In genomic region chr9:90035794-90036193, GRCm38 (mm10) we compare ENCODE assay signal across 28 mouse cellular contexts. TPM values are rescaled to one million over a fixed set of nuclear protein-coding genes. Genes with fewer than 3 reads are reported as not detected.
DNase-seq lines count a peak whose midpoint lies in the region; ATAC-seq and TF ChIP-seq lines count a peak whose summit lies in the region.
"Had no signal": no experiment of that assay in that cellular context is flagged by ENCODE, and none has a peak within 500 bp of the region (broad histone marks: within the 10 kb centered on the region; RNA-seq: fewer than 3 reads in every experiment).

No protein-coding gene starts in this region.

- H3K27ac ChIP-seq in lung, embryonic 16.5 days (ENCODE audit: low read length) = peak overlapping the region; percentile 92
- no peak overlapping the region for H3K27ac ChIP-seq in heart, embryonic 10.5 days
- H3K27ac ChIP-seq in gastrocnemius, adult 2 months = no peak overlapping the region
- H3K27ac ChIP-seq: forebrain, embryonic 15.5 days; heart, embryonic 15.5 days; hindbrain, embryonic 14.5 days; limb, embryonic 15.5 days; liver, embryonic 14.5 days; midbrain, embryonic 13.5 days had no signal

- peaks cover 3% of the 10 kb centered on the region for H3K4me1 ChIP-seq in lung, embryonic 16.5 days (replicated peaks; ENCODE audit: control insufficient read depth, insufficient read depth, low read length)
- no peaks in the 10 kb centered on the region for H3K4me1 ChIP-seq in heart, embryonic 10.5 days
- H3K4me1 ChIP-seq: forebrain, embryonic 15.5 days; heart, embryonic 15.5 days; limb, embryonic 15.5 days; megakaryocyte, embryonic 14.5 days; midbrain, embryonic 13.5 days had no signal

- WGBS in lung, embryonic 16.5 days = 61% methylated on average over 3 of the region's 3 CpGs
- WGBS in heart, embryonic 10.5 days = 82% methylated on average over 3 of the region's 3 CpGs

- peak; percentile 52 for ATAC-seq in granulocyte monocyte progenitor cell, adult 5-6 weeks (replicated peaks; ENCODE audit: poor library complexity, severe bottlenecking)
- ATAC-seq in lung, embryonic 16.5 days (ENCODE audit: low read depth) = peak; percentile 91
- ATAC-seq: forebrain, embryonic 15.5 days; inflammation-experienced regulatory T-cells, adult 6 months; midbrain, embryonic 13.5 days had no signal

- H3K27me3 ChIP-seq in lung, embryonic 16.5 days (ENCODE audit: control insufficient read depth, insufficient read depth, low read depth, low read length) = no peaks in the 10 kb centered on the region
- no peaks in the 10 kb centered on the region for H3K27me3 ChIP-seq in heart, embryonic 10.5 days (ENCODE audit: insufficient read depth, poor library complexity, severe bottlenecking)
- H3K27me3 ChIP-seq: forebrain, embryonic 15.5 days; heart, embryonic 15.5 days; limb, embryonic 15.5 days; midbrain, embryonic 13.5 days had no signal

- TF ChIP-seq CTCF in gastrocnemius, adult 2 months (IDR thresholded peaks at IDR 0.05) = no peak

- intact Hi-C loops in gastrocnemius, adult 2 months (cut with DNase I) = no loop called here
- intact Hi-C loops in left cerebral cortex, postnatal 4 days (cut with DNase I) = no loop called here

- H3K36me3 ChIP-seq in lung, embryonic 16.5 days (ENCODE audit: control insufficient read depth, insufficient read depth, low read length) = no peaks in the 10 kb centered on the region
- H3K36me3 ChIP-seq in heart, embryonic 10.5 days = no peaks in the 10 kb centered on the region
- H3K36me3 ChIP-seq: forebrain, embryonic 15.5 days; heart, embryonic 15.5 days; limb, embryonic 15.5 days; midbrain, embryonic 13.5 days had no signal

- no peak overlapping the region for H3K4me3 ChIP-seq in lung, embryonic 16.5 days (ENCODE audit: low read length)
- H3K4me3 ChIP-seq in heart, embryonic 10.5 days = no peak overlapping the region
- H3K4me3 ChIP-seq in gastrocnemius, adult 2 months = no peak overlapping the region
- H3K4me3 ChIP-seq: forebrain, embryonic 15.5 days; heart, embryonic 15.5 days; limb, embryonic 15.5 days; megakaryocyte, embryonic 14.5 days; midbrain, embryonic 13.5 days had no signal

- peak overlapping the region; percentile 1; the same call in 1 of the 2 replicates for H3K4me2 ChIP-seq in lung, embryonic 16.5 days (ENCODE audit: low read depth, low read length)
- H3K4me2 ChIP-seq: forebrain, embryonic 15.5 days; heart, embryonic 15.5 days; hindbrain, embryonic 14.5 days; limb, embryonic 15.5 days; midbrain, embryonic 13.5 days had no signal

- no peaks in the 10 kb centered on the region for H3K9me3 ChIP-seq in lung, embryonic 16.5 days (ENCODE audit: control insufficient read depth, low read length)
- H3K9me3 ChIP-seq in heart, embryonic 10.5 days = no peaks in the 10 kb centered on the region
- H3K9me3 ChIP-seq: forebrain, embryonic 15.5 days; heart, embryonic 15.5 days; limb, embryonic 15.5 days; midbrain, embryonic 13.5 days had no signal

- H3K9ac ChIP-seq in lung, embryonic 16.5 days (ENCODE audit: low read length) = no peak overlapping the region
- H3K9ac ChIP-seq: forebrain, embryonic 15.5 days; heart, embryonic 15.5 days; hindbrain, embryonic 14.5 days; limb, embryonic 15.5 days; liver, embryonic 14.5 days; midbrain, embryonic 13.5 days had no signal

- peak; percentile 18 for DNase-seq in 3T3-L1 (ENCODE audit: low read depth, low spot score)
- peak; percentile 52 to 69 for DNase-seq in lung, postnatal 4 days
- no peak for DNase-seq in right cerebral cortex, postnatal 25 days
- no peak for DNase-seq in heart, embryonic 10.5 days (ENCODE audit: low spot score)
- no peak for DNase-seq in gastrocnemius, adult 2 months
- no peak for DNase-seq in left cerebral cortex, postnatal 4 days
- DNase-seq: adrenal gland, adult 2 months; cerebellum, adult 11 months; cerebellum, adult 9-11 months; gastrocnemius, postnatal 10 days; heart, adult 18-20 months; heart, postnatal 36 days; kidney, adult 9 months; kidney, postnatal 25 days; layer of hippocampus, postnatal 36 days; spleen, adult 18-20 months; thymus, postnatal 25 days had no signal

RNA-seq across cellular contexts. Expression of gene Ctsh, which starts 18.2 kb away (rescaled TPM):
- 131 and 141 TPM in 2 replicates for total RNA-seq in granulocyte monocyte progenitor cell, adult 5-6 weeks (2014; fragmentation: Nextera tagmentation)
- total RNA-seq in granulocyte monocyte progenitor cell, adult 5-6 weeks (2017) = 53.6 and 57.1 TPM in 2 replicates
- 831 and 1,077 TPM in 2 replicates for polyA plus RNA-seq in lung, embryonic 16.5 days (2015; fragmentation: Nextera tagmentation; extraction: Ambion mirVana)
- polyA plus RNA-seq in heart, embryonic 10.5 days (2016; fragmentation: Nextera tagmentation; extraction: Ambion mirVana) = 19.3 and 26.4 TPM in 2 replicates
- total RNA-seq in gastrocnemius, adult 2 months (2021) = 10 to 100 TPM in 1 of 2 experiments, 1 to 10 TPM in 1; 9.9 to 13.5 TPM
- 10 to 100 TPM; 18.4 to 32.1 TPM for total RNA-seq in left cerebral cortex, postnatal 4 days (2021)
- total RNA-seq: MEL had no signal

Comparison
In these comparisons a context has a peak if more than half of its experiments do, and no peak if none do; other contexts are left out.
1. DNase-seq: peak in 3T3-L1 (single experiment) and lung, postnatal 4 days (2 of 2); none in right cerebral cortex, postnatal 25 days (single experiment), heart, embryonic 10.5 days (single experiment), gastrocnemius, adult 2 months (single experiment) and left cerebral cortex, postnatal 4 days (single experiment).